Mouse (Mus musculus) lung, postnatal 0 days (tissue): ENCODE results near the gene Ms4a18. TPM values are rescaled to one million over a fixed set of nuclear protein-coding genes. Genes with fewer than 3 reads are reported as not detected.

Experiments used
- ATAC-seq: fragments of 200-750 bp; cut with Nextera tagmentation; 2 replicates; pipeline ENCODE4 v1.8.0; 2017; ENCODE audit warnings: moderate library complexity
- DNase-seq: peaks from one replicate; pipeline ENCODE4 v3.0.0-alpha.2; 2016; ENCODE audit warnings: low spot score
- H3K27ac ChIP-seq: fragments of 300-500 bp; sonication (generic); 2 replicates; pipeline ENCODE4 v1.5.1; 2014; ENCODE audit warnings: antibody characterized with exemption, mild to moderate bottlenecking, low read length, mixed read lengths
- H3K27me3 ChIP-seq: fragments of 300-500 bp; sonication (generic); replicated peaks from 2 replicates; pipeline ENCODE4 v1.6.1; 2014; ENCODE audit warnings: low read length, mixed read lengths; ENCODE audit not compliant: insufficient read depth
- H3K36me3 ChIP-seq: fragments of 300-500 bp; sonication (generic); 2 replicates; pipeline ENCODE4 v1.6.1; 2014; ENCODE audit warnings: low read length, mixed read lengths; ENCODE audit not compliant: insufficient read depth
- H3K4me1 ChIP-seq: fragments of 300-500 bp; sonication (generic); 2 replicates; pipeline ENCODE4 v1.6.1; 2014; ENCODE audit warnings: antibody characterized with exemption, low read depth, low read length, mixed read lengths; ENCODE audit not compliant: insufficient read depth
- H3K4me2 ChIP-seq: fragments of 300-500 bp; sonication (generic); replicated peaks from 2 replicates; pipeline ENCODE4 v1.6.1; 2014; ENCODE audit warnings: low read depth, mild to moderate bottlenecking, low read length, moderate library complexity, mixed read lengths
- H3K4me3 ChIP-seq: fragments of 300-500 bp; sonication (generic); 2 replicates; pipeline ENCODE4 v1.5.1; 2014; ENCODE audit warnings: low read depth, low read length
- H3K9ac ChIP-seq: fragments of 300-500 bp; sonication (generic); replicated peaks from 2 replicates; pipeline ENCODE4 v1.6.1; 2014; ENCODE audit warnings: low read depth, mild to moderate bottlenecking
- H3K9me3 ChIP-seq: fragments of 300-500 bp; sonication (generic); 2 replicates; pipeline ENCODE4 v1.6.1; 2016; ENCODE audit warnings: low read length, mixed read lengths
- CTCF ChIP-seq: IDR thresholded peaks from 2 replicates; pipeline ENCODE4 v1.5.1; 2016; ENCODE audit warnings: antibody characterized with exemption, mild to moderate bottlenecking
- EP300 ChIP-seq: IDR thresholded peaks from 2 replicates; pipeline ENCODE4 v1.6.1; 2016; ENCODE audit warnings: antibody characterized with exemption, mild to moderate bottlenecking, control low read depth
- WGBS: fragments of 180-500 bp; shearing (Covaris S2); extraction: QIAGEN DNeasy Blood & Tissue Kit; methylation state at CpG from one replicate; pipeline ENCODE4 v1.1.7; 2014; 5-methylcytosine and 5-hydroxymethylcytosine counted together
- polyA plus RNA-seq: library from polyadenylated mRNA; unstranded; fragments of >200 nt; fragmentation: Nextera tagmentation; extraction: Ambion mirVana; gene quantifications from 2 replicates; pipeline ENCODE4 v1.2.1, GENCODE M21; 2015

The Ms4a18 gene
- polyA plus RNA-seq, 1 experiment from 2014 or later = not detected

GRCm38 (mm10) chr19:10965721-10966120, 52.1 kb downstream of the Ms4a18 start:
- TF ChIP-seq EP300 (no peak), CTCF (no peak)
- Histone ChIP-seq H3K27me3 (no peaks in the 10 kb centered on the region), H3K4me3 (no peak overlapping the region), H3K27ac (no peak overlapping the region), H3K4me2 (no peak overlapping the region), H3K4me1 (no peaks in the 10 kb centered on the region), H3K36me3 (no peaks in the 10 kb centered on the region), H3K9me3 (no peaks in the 10 kb centered on the region), H3K9ac (no peak overlapping the region)
- ATAC-seq (no peak), DNase-seq (no peak)
- 81% methylated on average over 7 of the region's 7 CpGs for WGBS

GRCm38 (mm10) chr19:10959978-10960346, 57.9 kb downstream of the Ms4a18 start:
- H3K4me2 ChIP-seq = no peak overlapping the region
- no peak overlapping the region for H3K9ac ChIP-seq
- H3K27ac ChIP-seq = no peak overlapping the region
- DNase-seq = no peak
- H3K36me3 ChIP-seq = no peaks in the 10 kb centered on the region
- H3K9me3 ChIP-seq = no peaks in the 10 kb centered on the region
- WGBS = 35% methylated on average over 12 of the region's 12 CpGs
- H3K4me1 ChIP-seq = no peaks in the 10 kb centered on the region
- TF ChIP-seq CTCF (no peak), EP300 (no peak)
- ATAC-seq = no peak
- no peaks in the 10 kb centered on the region for H3K27me3 ChIP-seq
- H3K4me3 ChIP-seq = no peak overlapping the region

- ATAC-seq (peak; percentile 86), DNase-seq (peak; percentile 87)
- H3K9me3 ChIP-seq = no peaks in the 10 kb centered on the region
- no peaks in the 10 kb centered on the region for H3K36me3 ChIP-seq
- WGBS = 18% methylated on average over 11 of the region's 11 CpGs
- no peak overlapping the region for H3K4me3 ChIP-seq
- H3K9ac ChIP-seq = no peak overlapping the region
- no peak overlapping the region for H3K4me2 ChIP-seq
- no peak overlapping the region; the same call in 1 of the 2 replicates for H3K27ac ChIP-seq
- TF ChIP-seq EP300 (peak; percentile 60), CTCF (peak; percentile 87)
- no peaks in the 10 kb centered on the region for H3K27me3 ChIP-seq
- H3K4me1 ChIP-seq = no peaks in the 10 kb centered on the region
These were observed 58.5 kb downstream of the Ms4a18 start for GRCm38 (mm10) chr19:10959085-10959977.

- Histone ChIP-seq H3K27me3 (no peaks in the 10 kb centered on the region), H3K4me3 (no peak overlapping the region), H3K4me2 (no peak overlapping the region), H3K4me1 (peaks cover 9% of the 10 kb centered on the region), H3K9ac (no peak overlapping the region), H3K36me3 (no peaks in the 10 kb centered on the region), H3K9me3 (no peaks in the 10 kb centered on the region), H3K27ac (peak overlapping the region; percentile 51)
- 42% methylated on average over 11 of the region's 11 CpGs for WGBS
- TF ChIP-seq EP300 (no peak), CTCF (no peak)
- DNase-seq (peak; percentile 57), ATAC-seq (peak; percentile 40)
These were observed 65.6 kb downstream of the Ms4a18 start for GRCm38 (mm10) chr19:10952021-10952939.

GRCm38 (mm10) chr19:10949558-10949957, 68.3 kb downstream of the Ms4a18 start:
- H3K36me3 ChIP-seq = peaks cover 5% of the 10 kb centered on the region; the same call in 1 of the 2 replicates
- 30% methylated on average over 9 of the region's 9 CpGs for WGBS
- H3K9me3 ChIP-seq = no peaks in the 10 kb centered on the region
- DNase-seq (no peak), ATAC-seq (no peak)
- no peak for TF ChIP-seq CTCF
- H3K4me1 ChIP-seq = peaks cover 9% of the 10 kb centered on the region
- peak overlapping the region; percentile 84 for H3K4me2 ChIP-seq
- H3K27ac ChIP-seq = no peak overlapping the region; the same call in 1 of the 2 replicates
- H3K9ac ChIP-seq = no peak overlapping the region; the same call in 1 of the 2 replicates
- peak overlapping the region; percentile 60 for H3K4me3 ChIP-seq
- H3K27me3 ChIP-seq = no peaks in the 10 kb centered on the region

- H3K4me1 ChIP-seq = peaks cover 9% of the 10 kb centered on the region
- H3K27me3 ChIP-seq = no peaks in the 10 kb centered on the region
- peak within 1 kb of the TSS; percentile 60 for H3K4me3 ChIP-seq
- ATAC-seq (peak; percentile 97), DNase-seq (peak; percentile 100)
- peaks cover 5% of the 10 kb centered on the region; the same call in 1 of the 2 replicates for H3K36me3 ChIP-seq
- no peaks in the 10 kb centered on the region for H3K9me3 ChIP-seq
- TF ChIP-seq EP300 (no peak), CTCF (no peak)
- H3K9ac ChIP-seq = peak within 1 kb of the TSS; percentile 72
- under 1% methylated on average over 30 of the region's 30 CpGs for WGBS
- peak within 1 kb of the TSS; percentile 84 for H3K4me2 ChIP-seq
- H3K27ac ChIP-seq = peak within 1 kb of the TSS; percentile 35
These were observed 68.7 kb downstream of the Ms4a18 start, which contains the start of gene Ccdc86 for GRCm38 (mm10) chr19:10949112-10949511. TSS of gene Ccdc86 (minus strand) at chr19:10949266.
